Mouse (Mus musculus): ENCODE data around the gene Igfbp6. TPM values are rescaled to one million over a fixed set of nuclear protein-coding genes. Genes with fewer than 3 reads are reported as not detected.

The Igfbp6 gene
- polyA plus RNA-seq, 1 experiment, result 297 TPM

GRCm38 (mm10) chr15:102136129-102136758, 7.9 kb upstream of the Igfbp6 start, which contains the start of gene Spryd3:
Gene Spryd3, minus strand, starts transcription at chr15:102136234.
- Histone ChIP-seq H3K79me3 (ENCODE audit: low read depth) (peaks cover 18% of the 10 kb centered on the region), H3K79me2 (ENCODE audit: control insufficient read depth, insufficient read depth) (peaks cover 41% of the 10 kb centered on the region), H3ac (ENCODE audit: control insufficient read depth, insufficient read length, low read depth) (peak within 1 kb of the TSS; percentile 90), H3K4me3 (ENCODE audit: insufficient read depth, poor library complexity, severe bottlenecking) (peak within 1 kb of the TSS; percentile 97), H3K36me3 (ENCODE audit: control insufficient read depth, insufficient read depth) (peaks cover 21% of the 10 kb centered on the region), H3K27me3 (ENCODE audit: control insufficient read depth, insufficient read depth, insufficient read length) (no peaks in the 10 kb centered on the region)
- no peak for TF ChIP-seq MYOD1 (IDR thresholded peaks at IDR 0.05; ENCODE audit: control insufficient read depth, insufficient read length, low read depth)
- TF ChIP-seq USF1 (IDR thresholded peaks at IDR 0.05; ENCODE audit: low read depth), result no peak
- no peak for TF ChIP-seq MYOG (IDR thresholded peaks at IDR 0.05; ENCODE audit: control insufficient read depth, extremely low read depth, insufficient read length)
- TF ChIP-seq MAX (IDR thresholded peaks at IDR 0.05), result no peak
- no peak for TF ChIP-seq CEBPB (IDR thresholded peaks at IDR 0.05; ENCODE audit: low read depth)
- no peak for TF ChIP-seq CTCF (IDR thresholded peaks at IDR 0.05; ENCODE audit: control insufficient read depth, insufficient read depth, insufficient read length)
- TF ChIP-seq FOSL1 (IDR thresholded peaks at IDR 0.05; ENCODE audit: insufficient read depth, low read length, poor library complexity, severe bottlenecking), result no peak

GRCm38 (mm10) chr15:102141120-102141519, 3.0 kb upstream of the Igfbp6 start:
- no peaks in the 10 kb centered on the region for H3K36me3 ChIP-seq (ENCODE audit: control insufficient read depth, insufficient read depth)
- H3K27me3 ChIP-seq (ENCODE audit: control insufficient read depth, insufficient read depth, insufficient read length), result no peaks in the 10 kb centered on the region
- peaks cover 23% of the 10 kb centered on the region for H3K79me2 ChIP-seq (ENCODE audit: control insufficient read depth, insufficient read depth)
- no peak overlapping the region for H3K4me3 ChIP-seq (ENCODE audit: insufficient read depth, poor library complexity, severe bottlenecking)
- H3ac ChIP-seq (ENCODE audit: control insufficient read depth, insufficient read length, low read depth), result no peak overlapping the region
- TF ChIP-seq CEBPB (IDR thresholded peaks at IDR 0.05; ENCODE audit: low read depth) (no peak), FOSL1 (IDR thresholded peaks at IDR 0.05; ENCODE audit: insufficient read depth, low read length, poor library complexity, severe bottlenecking) (no peak), MYOG (IDR thresholded peaks at IDR 0.05; ENCODE audit: control insufficient read depth, extremely low read depth, insufficient read length) (no peak), MAX (IDR thresholded peaks at IDR 0.05) (no peak), CTCF (IDR thresholded peaks at IDR 0.05; ENCODE audit: control insufficient read depth, insufficient read depth, insufficient read length) (no peak), MYOD1 (IDR thresholded peaks at IDR 0.05; ENCODE audit: control insufficient read depth, insufficient read length, low read depth) (no peak), USF1 (IDR thresholded peaks at IDR 0.05; ENCODE audit: low read depth) (no peak)
- no peaks in the 10 kb centered on the region for H3K79me3 ChIP-seq (ENCODE audit: low read depth)

GRCm38 (mm10) chr15:102142914-102143912, 949 bp upstream of the Igfbp6 start:
- peak overlapping the region; percentile 1 for H3ac ChIP-seq (ENCODE audit: control insufficient read depth, insufficient read length, low read depth)
- H3K79me3 ChIP-seq (ENCODE audit: low read depth), result no peaks in the 10 kb centered on the region
- H3K36me3 ChIP-seq (ENCODE audit: control insufficient read depth, insufficient read depth), result peaks cover 3% of the 10 kb centered on the region
- no peak for TF ChIP-seq MYOG (IDR thresholded peaks at IDR 0.05; ENCODE audit: control insufficient read depth, extremely low read depth, insufficient read length)
- TF ChIP-seq MAX (IDR thresholded peaks at IDR 0.05), result no peak
- TF ChIP-seq CEBPB (IDR thresholded peaks at IDR 0.05; ENCODE audit: low read depth), result peak; percentile 73
- H3K27me3 ChIP-seq (ENCODE audit: control insufficient read depth, insufficient read depth, insufficient read length), result no peaks in the 10 kb centered on the region
- H3K4me3 ChIP-seq (ENCODE audit: insufficient read depth, poor library complexity, severe bottlenecking), result peak overlapping the region; percentile 50
- peaks cover 39% of the 10 kb centered on the region for H3K79me2 ChIP-seq (ENCODE audit: control insufficient read depth, insufficient read depth)

- Histone ChIP-seq H3K4me3 (ENCODE audit: insufficient read depth, poor library complexity, severe bottlenecking) (peak overlapping the region; percentile 50), H3ac (ENCODE audit: control insufficient read depth, insufficient read length, low read depth) (peak overlapping the region; percentile 86), H3K27me3 (ENCODE audit: control insufficient read depth, insufficient read depth, insufficient read length) (no peaks in the 10 kb centered on the region), H3K36me3 (ENCODE audit: control insufficient read depth, insufficient read depth) (peaks cover 17% of the 10 kb centered on the region), H3K79me2 (ENCODE audit: control insufficient read depth, insufficient read depth) (peaks cover 39% of the 10 kb centered on the region), H3K79me3 (ENCODE audit: low read depth) (no peaks in the 10 kb centered on the region)
- TF ChIP-seq FOSL1 (IDR thresholded peaks at IDR 0.05; ENCODE audit: insufficient read depth, low read length, poor library complexity, severe bottlenecking), result no peak
- TF ChIP-seq USF1 (IDR thresholded peaks at IDR 0.05; ENCODE audit: low read depth), result no peak
- no peak for TF ChIP-seq CTCF (IDR thresholded peaks at IDR 0.05; ENCODE audit: control insufficient read depth, insufficient read depth, insufficient read length)
- TF ChIP-seq MYOD1 (IDR thresholded peaks at IDR 0.05; ENCODE audit: control insufficient read depth, insufficient read length, low read depth), result no peak
- TF ChIP-seq CEBPB (IDR thresholded peaks at IDR 0.05; ENCODE audit: low read depth), result no peak
- no peak for TF ChIP-seq MYOG (IDR thresholded peaks at IDR 0.05; ENCODE audit: control insufficient read depth, extremely low read depth, insufficient read length)
- no peak for TF ChIP-seq MAX (IDR thresholded peaks at IDR 0.05)
These were observed 564 bp downstream of the Igfbp6 start for GRCm38 (mm10) chr15:102144726-102145125.

GRCm38 (mm10) chr15:102145330-102145729, 1.2 kb downstream of the Igfbp6 start:
- H3K79me3 ChIP-seq (ENCODE audit: low read depth), result no peaks in the 10 kb centered on the region
- no peaks in the 10 kb centered on the region for H3K27me3 ChIP-seq (ENCODE audit: control insufficient read depth, insufficient read depth, insufficient read length)
- H3K79me2 ChIP-seq (ENCODE audit: control insufficient read depth, insufficient read depth), result peaks cover 39% of the 10 kb centered on the region
- H3K4me3 ChIP-seq (ENCODE audit: insufficient read depth, poor library complexity, severe bottlenecking), result peak overlapping the region; percentile 50
- TF ChIP-seq USF1 (IDR thresholded peaks at IDR 0.05; ENCODE audit: low read depth) (no peak), FOSL1 (IDR thresholded peaks at IDR 0.05; ENCODE audit: insufficient read depth, low read length, poor library complexity, severe bottlenecking) (peak; percentile 96), CTCF (IDR thresholded peaks at IDR 0.05; ENCODE audit: control insufficient read depth, insufficient read depth, insufficient read length) (no peak), MYOG (IDR thresholded peaks at IDR 0.05; ENCODE audit: control insufficient read depth, extremely low read depth, insufficient read length) (no peak), CEBPB (IDR thresholded peaks at IDR 0.05; ENCODE audit: low read depth) (no peak), MYOD1 (IDR thresholded peaks at IDR 0.05; ENCODE audit: control insufficient read depth, insufficient read length, low read depth) (no peak), MAX (IDR thresholded peaks at IDR 0.05) (peak; percentile 17)
- H3ac ChIP-seq (ENCODE audit: control insufficient read depth, insufficient read length, low read depth), result peak overlapping the region; percentile 86
- H3K36me3 ChIP-seq (ENCODE audit: control insufficient read depth, insufficient read depth), result peaks cover 17% of the 10 kb centered on the region

Data from C2C12 (cell line).